Mouse (Mus musculus) CH12.LX (cell line): ENCODE measurements around the gene Xkr7. TPM values are rescaled to one million over a fixed set of nuclear protein-coding genes. Genes with fewer than 3 reads are reported as not detected.

Experiments used
- DNase-seq: peaks from one replicate; pipeline ENCODE4 v3.0.0-alpha.2; 2013; ENCODE audit errors: extremely low read depth
- H3K27ac ChIP-seq: 2 replicates; pipeline ENCODE4 v1.5.1; 2012; ENCODE audit warnings: low read depth, mild to moderate bottlenecking, control low read depth, moderate library complexity; ENCODE audit not compliant: insufficient read depth
- H3K27me3 ChIP-seq: replicated peaks from 2 replicates; pipeline ENCODE3; 2012; ENCODE audit warnings: inconsistent platforms
- H3K36me3 ChIP-seq, 2 experiments: replicated peaks in 1 of 2; 2 replicates each; pipeline versions ENCODE3 to v1.6.1; 2012; ENCODE audit warnings: inconsistent platforms in 1 of 2, low read length in 1 of 2, mild to moderate bottlenecking in 1 of 2, mixed read lengths in 1 of 2, moderate library complexity in 1 of 2; ENCODE audit not compliant: control insufficient read depth in 1 of 2, insufficient read depth in 1 of 2
- H3K4me1 ChIP-seq, 2 experiments: 2 replicates each; pipeline ENCODE4 v1.6.1; 2012; ENCODE audit warnings: inconsistent platforms in 1 of 2, moderate library complexity in 1 of 2; ENCODE audit not compliant: insufficient read depth in 2 of 2, control insufficient read depth in 1 of 2
- H3K4me2 ChIP-seq: 2 replicates; pipeline ENCODE4 v1.6.1; 2012; ENCODE audit warnings: low read depth, mild to moderate bottlenecking, control low read depth; ENCODE audit not compliant: poor library complexity, insufficient read depth, severe bottlenecking
- H3K4me3 ChIP-seq, 3 experiments: fragments of 150-350 bp in 1 of 3; sonication (generic) in 1 of 3; replicated peaks in 1 of 3; 2 replicates each; pipeline versions ENCODE3 to v1.5.1; 2011 to 2012; ENCODE audit warnings: low read depth in 2 of 3, low read length in 2 of 3, mild to moderate bottlenecking in 2 of 3, moderate library complexity in 2 of 3, control low read depth in 1 of 3, improper control_type of control experiment in 1 of 3, inconsistent platforms in 1 of 3, mixed read lengths in 1 of 3; ENCODE audit not compliant: poor library complexity in 1 of 3
- H3K79me2 ChIP-seq: replicated peaks from 2 replicates; pipeline ENCODE4 v1.6.1; 2012; ENCODE audit warnings: mild to moderate bottlenecking, moderate library complexity; ENCODE audit not compliant: control insufficient read depth, poor library complexity, insufficient read depth, severe bottlenecking; ENCODE audit errors: extremely low read depth
- H3K9ac ChIP-seq: 2 replicates; pipeline ENCODE4 v1.6.1; 2012; ENCODE audit warnings: low read depth, mild to moderate bottlenecking, control low read depth, moderate library complexity; ENCODE audit not compliant: insufficient read depth
- H3K9me3 ChIP-seq: replicated peaks from 2 replicates; pipeline ENCODE3; 2012; ENCODE audit warnings: low read length, inconsistent platforms, mixed read lengths
- BHLHE40 ChIP-seq: IDR thresholded peaks from 2 replicates; pipeline ENCODE4 v1.6.1; 2011; ENCODE audit warnings: mild to moderate bottlenecking, low read depth, low read length, improper control_type of control experiment
- CHD2 ChIP-seq: IDR thresholded peaks from 2 replicates; pipeline ENCODE4 v1.6.1; 2011; ENCODE audit warnings: low read length, improper control_type of control experiment
- ELF1 ChIP-seq: IDR thresholded peaks from 2 replicates; pipeline ENCODE4 v1.6.1; 2014; ENCODE audit warnings: low read depth, mild to moderate bottlenecking, inconsistent platforms, low read length, improper control_type of control experiment
- ETS1 ChIP-seq: conservative IDR thresholded peaks from 2 replicates; pipeline ENCODE4 v1.6.1; 2012; ENCODE audit warnings: low read depth, mild to moderate bottlenecking, inconsistent platforms, low read length, improper control_type of control experiment, moderate library complexity
- IRF4 ChIP-seq: IDR thresholded peaks from 2 replicates; pipeline ENCODE4 v1.6.1; 2014; ENCODE audit warnings: low read depth, mild to moderate bottlenecking, inconsistent platforms, low read length, improper control_type of control experiment
- JUND ChIP-seq: conservative IDR thresholded peaks from 2 replicates; pipeline ENCODE4 v1.6.1; 2011; ENCODE audit warnings: low read depth, low read length, improper control_type of control experiment
- KAT2A ChIP-seq: IDR thresholded peaks from 2 replicates; pipeline ENCODE4 v1.6.1; 2012; ENCODE audit warnings: low read length, improper control_type of control experiment, inconsistent platforms; ENCODE audit not compliant: insufficient replicate concordance
- MYC ChIP-seq: IDR thresholded peaks from 2 replicates; pipeline ENCODE4 v1.6.1; 2011; ENCODE audit warnings: low read depth, mild to moderate bottlenecking, improper control_type of control experiment, low read length
- RCOR1 ChIP-seq: conservative IDR thresholded peaks from 2 replicates; pipeline ENCODE4 v1.6.1; 2012; ENCODE audit warnings: low read depth, mild to moderate bottlenecking, inconsistent platforms, low read length, improper control_type of control experiment
- USF1 ChIP-seq: IDR thresholded peaks from 2 replicates; pipeline ENCODE4 v1.6.1; 2014; ENCODE audit warnings: low read depth, mild to moderate bottlenecking, inconsistent platforms, low read length, improper control_type of control experiment
- USF2 ChIP-seq: conservative IDR thresholded peaks from 2 replicates; pipeline ENCODE4 v1.6.1; 2011; ENCODE audit warnings: low read depth, low read length, improper control_type of control experiment
- ZC3H11A ChIP-seq: IDR thresholded peaks from 2 replicates; pipeline ENCODE4 v1.6.1; 2012; ENCODE audit warnings: low read depth, mild to moderate bottlenecking, inconsistent platforms, low read length, improper control_type of control experiment
- ZKSCAN1 ChIP-seq: IDR thresholded peaks from 2 replicates; pipeline ENCODE4 v1.6.1; 2012; ENCODE audit warnings: low read depth, inconsistent platforms, low read length, improper control_type of control experiment, borderline replicate concordance
- dilution Hi-C: fragments of 300-500 bp; cut with MboI; formaldehyde crosslinking; loops from 2 replicates; pipeline ENCODE4 v1.14.3; 2020; ENCODE audit warnings: low sequenced_read_pairs; ENCODE audit not compliant: extremely low pct_unique_long_range_greater_than_20kb, extremely low pct_ligation_motif_present
- in situ Hi-C: fragments of 300-500 bp; cut with MboI; formaldehyde crosslinking; loops from 3 replicates; pipeline ENCODE4 v1.14.3; 2019; ENCODE audit warnings: low sequenced_read_pairs, low pct_ligation_motif_present, low pct_unique_long_range_greater_than_20kb, mixed read lengths
- polyA plus RNA-seq: library from polyadenylated mRNA; unstranded; fragments of >175 nt; gene quantifications from 2 replicates; pipeline ENCODE4 v1.2.1, GENCODE M21; 2012; ENCODE audit warnings: low read depth; ENCODE audit not compliant: insufficient read length
- total RNA-seq, 2 experiments: library from RNA; depleted of rRNA; stranded (reverse); fragments of 300-350 nt in 1 of 2; fragments of >200 nt in 1 of 2; gene quantifications; 2 replicates each; pipeline ENCODE4 v1.2.3; 2012 to 2014

The Xkr7 gene
- total and polyA plus RNA-seq, 3 experiments: not detected

DNA sequence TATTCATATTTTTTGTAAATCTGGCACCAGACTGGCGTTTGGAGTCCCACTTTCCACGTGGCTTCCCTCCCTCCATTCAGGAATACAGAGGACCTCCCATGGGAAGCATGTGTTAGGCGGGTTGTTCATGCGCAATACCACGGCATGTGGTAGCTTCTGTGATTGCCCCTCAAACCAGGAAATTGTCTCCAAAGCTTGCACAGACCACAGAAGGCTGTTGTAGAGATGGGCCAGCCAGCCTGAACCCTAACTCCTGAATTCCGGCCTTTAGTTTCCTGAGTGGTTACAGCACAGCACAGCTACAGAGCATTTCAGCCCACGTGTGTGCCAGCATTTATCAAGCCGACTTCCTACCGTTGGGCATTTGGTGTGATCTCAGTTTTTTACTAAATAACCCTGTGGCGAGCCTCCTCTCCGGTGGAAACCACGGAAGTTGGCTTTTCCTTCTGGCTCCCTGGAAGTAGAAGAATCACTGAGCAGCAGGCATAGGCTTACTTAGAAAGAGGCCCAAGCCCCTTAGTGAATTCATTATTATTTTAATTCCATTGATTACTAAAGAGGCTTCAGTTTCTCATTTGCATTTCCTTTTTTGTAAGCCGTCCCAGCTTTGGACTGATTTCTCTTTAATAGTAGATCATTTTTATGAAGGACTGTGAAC lies 27.8 kb upstream of the Xkr7 start:
- H3K4me2 ChIP-seq: no peak overlapping the region
- DNase-seq: no peak
- in situ Hi-C loops: no loop called here
- H3K9me3 ChIP-seq: no peaks in the 10 kb centered on the region
- no peaks in the 10 kb centered on the region for H3K79me2 ChIP-seq
- H3K36me3 ChIP-seq: peaks cover 20 to 32% of the 10 kb centered on the region in 2 experiments
- peaks cover 13 to 27% of the 10 kb centered on the region in 2 experiments for H3K4me1 ChIP-seq
- peaks cover 10% of the 10 kb centered on the region for H3K27me3 ChIP-seq
- TF ChIP-seq ETS1: no peak
- TF ChIP-seq ELF1: no peak
- TF ChIP-seq USF1: no peak
- no peak for TF ChIP-seq ZKSCAN1
- no peak for TF ChIP-seq BHLHE40
- H3K27ac ChIP-seq: no peak overlapping the region
- dilution Hi-C loops: no loop called here
- H3K4me3 ChIP-seq: no peak overlapping the region
- no peak overlapping the region for H3K9ac ChIP-seq

DNA sequence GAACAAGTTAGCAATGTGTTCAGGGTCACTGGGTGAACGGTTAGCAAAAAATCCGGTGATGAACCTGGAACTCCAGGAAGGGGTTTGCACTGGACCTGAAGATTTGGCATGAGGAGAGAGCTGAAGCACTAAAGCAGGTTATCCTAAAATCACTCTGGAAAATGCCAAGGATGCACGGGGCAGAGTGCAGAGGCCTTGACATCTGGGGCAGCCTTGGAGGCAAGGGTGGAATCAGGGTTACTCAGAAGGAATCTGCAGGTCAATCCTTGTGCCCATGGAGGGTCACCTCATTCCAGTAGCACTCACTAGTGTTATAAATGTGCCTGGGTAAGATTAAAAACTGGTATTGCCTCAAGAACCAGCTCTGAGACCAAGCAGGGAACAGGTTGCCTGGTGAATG lies 25.7 kb upstream of the Xkr7 start:
- no peak overlapping the region for H3K4me3 ChIP-seq
- DNase-seq: no peak
- no peaks in the 10 kb centered on the region for H3K9me3 ChIP-seq
- no peaks in the 10 kb centered on the region for H3K79me2 ChIP-seq
- H3K36me3 ChIP-seq: peaks cover 38 to 54% of the 10 kb centered on the region in 2 experiments
- H3K4me2 ChIP-seq: no peak overlapping the region
- no peak overlapping the region for H3K9ac ChIP-seq
- TF ChIP-seq JUND (no peak), USF2 (no peak), IRF4 (no peak), ZC3H11A (no peak), RCOR1 (no peak), USF1 (no peak), CHD2 (no peak), MYC (no peak), ELF1 (no peak), KAT2A (no peak)
- H3K27me3 ChIP-seq: no peaks in the 10 kb centered on the region
- H3K27ac ChIP-seq: no peak overlapping the region
- peaks cover 13 to 27% of the 10 kb centered on the region in 2 experiments for H3K4me1 ChIP-seq
- in situ Hi-C loops: no loop called here
- dilution Hi-C loops: no loop called here
